Mouse (Mus musculus): ENCODE data around the gene E430018J23Rik. TPM values are rescaled to one million over a fixed set of nuclear protein-coding genes. Genes with fewer than 3 reads are reported as not detected.
"Not testable (repeated sequence)": the region's sequence is repeated elsewhere in the genome, so short reads cannot be mapped to it uniquely, and the experiment has no call there.

Gene E430018J23Rik
- polyA plus RNA-seq, 1 experiment from 2014 or later: 6.4 TPM

GRCm38 (mm10) chr7:127371870-127372269 lies 21.6 kb downstream of the E430018J23Rik start:
- 81% methylated on average over 3 of the region's 3 CpGs for WGBS
- not testable (repeated sequence) for ATAC-seq (ENCODE audit: low FRiP score, low read depth)

GRCm38 (mm10) chr7:127371213-127371612 lies 22.2 kb downstream of the E430018J23Rik start:
- Histone ChIP-seq H3K27me3 (no peaks in the 10 kb centered on the region), H3K27ac (replicated peaks) (no peak overlapping the region), H3K36me3 (peaks cover 9% of the 10 kb centered on the region; the same call in 1 of the 2 replicates), H3K4me3 (no peak overlapping the region), H3K4me2 (no peak overlapping the region), H3K9me3 (no peaks in the 10 kb centered on the region), H3K4me1 (replicated peaks) (peaks cover 4% of the 10 kb centered on the region; the same call in 1 of the 2 replicates), H3K9ac (no peak overlapping the region)
- WGBS: 83% methylated on average over 2 of the region's 2 CpGs
- no peak for ATAC-seq (ENCODE audit: low FRiP score, low read depth)

More at GRCm38 (mm10) chr7:127371870-127372269, 21.6 kb downstream of the E430018J23Rik start:
- H3K36me3 ChIP-seq; H3K27me3 ChIP-seq; H3K4me1 ChIP-seq (replicated peaks); H3K9ac ChIP-seq; H3K4me2 ChIP-seq; H3K4me3 ChIP-seq; H3K9me3 ChIP-seq; H3K27ac ChIP-seq (replicated peaks): not testable (repeated sequence)

GRCm38 (mm10) chr7:127366249-127366648 lies 27.2 kb downstream of the E430018J23Rik start:
- Histone ChIP-seq H3K27ac (replicated peaks) (no peak overlapping the region), H3K4me2 (no peak overlapping the region), H3K4me3 (no peak overlapping the region), H3K27me3 (no peaks in the 10 kb centered on the region; the same call in 1 of the 2 replicates), H3K36me3 (no peaks in the 10 kb centered on the region), H3K4me1 (replicated peaks) (peaks cover 14% of the 10 kb centered on the region), H3K9ac (no peak overlapping the region), H3K9me3 (no peaks in the 10 kb centered on the region)
- ATAC-seq (ENCODE audit: low FRiP score, low read depth): no peak
- 89% methylated on average over 3 of the region's 3 CpGs for WGBS

GRCm38 (mm10) chr7:127364166-127364565 lies 29.3 kb downstream of the E430018J23Rik start:
- no peak for ATAC-seq (ENCODE audit: low FRiP score, low read depth)
- Histone ChIP-seq H3K9me3 (no peaks in the 10 kb centered on the region), H3K27ac (replicated peaks) (no peak overlapping the region), H3K9ac (peak overlapping the region; percentile 46; the same call in 1 of the 2 replicates), H3K4me2 (peak overlapping the region; percentile 72), H3K36me3 (no peaks in the 10 kb centered on the region), H3K27me3 (peaks cover 4% of the 10 kb centered on the region; the same call in 1 of the 2 replicates), H3K4me1 (replicated peaks) (peaks cover 14% of the 10 kb centered on the region), H3K4me3 (peak overlapping the region; percentile 38)
- WGBS: 42% methylated on average over 4 of the region's 4 CpGs

- H3K9ac ChIP-seq: peak overlapping the region; percentile 46
- peaks cover 14% of the 10 kb centered on the region for H3K4me1 ChIP-seq (replicated peaks)
Measured at GRCm38 (mm10) chr7:127363475-127363921, 29.9 kb downstream of the E430018J23Rik start.

GRCm38 (mm10) chr7:127362418-127362817 lies 31.0 kb downstream of the E430018J23Rik start:
- not testable (repeated sequence) for H3K27me3 ChIP-seq; ATAC-seq (ENCODE audit: low FRiP score, low read depth); H3K36me3 ChIP-seq; H3K9me3 ChIP-seq; H3K27ac ChIP-seq (replicated peaks)
- H3K4me2 ChIP-seq: peak overlapping the region; percentile 44
- WGBS: 16% methylated on average over 13 of the region's 13 CpGs
- H3K4me1 ChIP-seq (replicated peaks): peaks cover 14% of the 10 kb centered on the region
- H3K4me3 ChIP-seq: peak overlapping the region; percentile 21; the same call in 1 of the 2 replicates
- peak overlapping the region; percentile 13; the same call in 1 of the 2 replicates for H3K9ac ChIP-seq

More at GRCm38 (mm10) chr7:127363475-127363921, 29.9 kb downstream of the E430018J23Rik start:
- WGBS: 2% methylated on average over 24 of the region's 24 CpGs
- peak overlapping the region; percentile 72 for H3K4me2 ChIP-seq
- no peaks in the 10 kb centered on the region for H3K9me3 ChIP-seq
- peak overlapping the region; percentile 61 for H3K27ac ChIP-seq (replicated peaks)
- peaks cover 4% of the 10 kb centered on the region; the same call in 1 of the 2 replicates for H3K27me3 ChIP-seq
- H3K4me3 ChIP-seq: peak overlapping the region; percentile 38
- H3K36me3 ChIP-seq: no peaks in the 10 kb centered on the region
- ATAC-seq (ENCODE audit: low FRiP score, low read depth): peak; percentile 74

- H3K36me3 ChIP-seq: no peaks in the 10 kb centered on the region
- no peak overlapping the region for H3K4me3 ChIP-seq
- no peaks in the 10 kb centered on the region for H3K9me3 ChIP-seq
- H3K27me3 ChIP-seq: peaks cover 13% of the 10 kb centered on the region
- no peak overlapping the region for H3K4me2 ChIP-seq
- peaks cover 14% of the 10 kb centered on the region for H3K4me1 ChIP-seq (replicated peaks)
- WGBS: 54% methylated on average over 13 of the region's 13 CpGs
- H3K27ac ChIP-seq (replicated peaks): no peak overlapping the region
- no peak for ATAC-seq (ENCODE audit: low FRiP score, low read depth)
- no peak overlapping the region for H3K9ac ChIP-seq
Measured at GRCm38 (mm10) chr7:127361449-127361848, 32.0 kb downstream of the E430018J23Rik start.

GRCm38 (mm10) chr7:127360265-127360664 lies 33.2 kb downstream of the E430018J23Rik start:
- H3K27me3 ChIP-seq: peaks cover 13% of the 10 kb centered on the region
- no peak overlapping the region for H3K9ac ChIP-seq
- ATAC-seq (ENCODE audit: low FRiP score, low read depth): no peak
- no peak overlapping the region for H3K4me3 ChIP-seq
- peaks cover 14% of the 10 kb centered on the region for H3K4me1 ChIP-seq (replicated peaks)
- WGBS: 85% methylated on average over 4 of the region's 4 CpGs
- H3K27ac ChIP-seq (replicated peaks): no peak overlapping the region
- H3K36me3 ChIP-seq: no peaks in the 10 kb centered on the region
- H3K9me3 ChIP-seq: no peaks in the 10 kb centered on the region
- H3K4me2 ChIP-seq: no peak overlapping the region

GRCm38 (mm10) chr7:127358472-127358871 lies 35.0 kb downstream of the E430018J23Rik start:
- Histone ChIP-seq H3K27me3 (peaks cover 13% of the 10 kb centered on the region), H3K36me3 (no peaks in the 10 kb centered on the region), H3K4me3 (no peak overlapping the region), H3K9ac (no peak overlapping the region), H3K9me3 (no peaks in the 10 kb centered on the region), H3K4me2 (no peak overlapping the region), H3K4me1 (replicated peaks) (peaks cover 3% of the 10 kb centered on the region), H3K27ac (replicated peaks) (no peak overlapping the region)
- WGBS: 73% methylated on average over 4 of the region's 4 CpGs
- no peak for ATAC-seq (ENCODE audit: low FRiP score, low read depth)

- H3K27ac ChIP-seq (replicated peaks): no peak overlapping the region
- H3K4me3 ChIP-seq: no peak overlapping the region
- no peak for ATAC-seq (ENCODE audit: low FRiP score, low read depth)
- no peaks in the 10 kb centered on the region; the same call in 1 of the 2 replicates for H3K4me1 ChIP-seq (replicated peaks)
- no peaks in the 10 kb centered on the region for H3K9me3 ChIP-seq
- H3K4me2 ChIP-seq: no peak overlapping the region
- H3K27me3 ChIP-seq: peaks cover 13% of the 10 kb centered on the region
- 64% methylated on average over 2 of the region's 2 CpGs for WGBS
- no peak overlapping the region for H3K9ac ChIP-seq
- H3K36me3 ChIP-seq: no peaks in the 10 kb centered on the region
Measured at GRCm38 (mm10) chr7:127357871-127358270, 35.6 kb downstream of the E430018J23Rik start.

GRCm38 (mm10) chr7:127355796-127356195 lies 37.6 kb downstream of the E430018J23Rik start:
- no peak overlapping the region for H3K4me3 ChIP-seq
- no peak overlapping the region for H3K27ac ChIP-seq (replicated peaks)
- 64% methylated on average over 3 of the region's 3 CpGs for WGBS
- H3K4me1 ChIP-seq (replicated peaks): no peaks in the 10 kb centered on the region
- H3K27me3 ChIP-seq: peaks cover 13% of the 10 kb centered on the region
- no peak overlapping the region for H3K4me2 ChIP-seq
- no peak for ATAC-seq (ENCODE audit: low FRiP score, low read depth)
- H3K9ac ChIP-seq: no peak overlapping the region
- H3K9me3 ChIP-seq: no peaks in the 10 kb centered on the region
- no peaks in the 10 kb centered on the region for H3K36me3 ChIP-seq

- peaks cover 7% of the 10 kb centered on the region for H3K4me1 ChIP-seq (replicated peaks)
- no peak for ATAC-seq (ENCODE audit: low FRiP score, low read depth)
- H3K4me3 ChIP-seq: no peak overlapping the region
- no peaks in the 10 kb centered on the region for H3K9me3 ChIP-seq
- H3K27ac ChIP-seq (replicated peaks): no peak overlapping the region
- 88% methylated on average over 5 of the region's 5 CpGs for WGBS
- no peaks in the 10 kb centered on the region for H3K27me3 ChIP-seq
- no peak overlapping the region for H3K4me2 ChIP-seq
- no peaks in the 10 kb centered on the region for H3K36me3 ChIP-seq
- no peak overlapping the region for H3K9ac ChIP-seq
Measured at GRCm38 (mm10) chr7:127351230-127352004, 42.0 kb downstream of the E430018J23Rik start.

Measured in hindbrain, embryonic 15.5 days (tissue).